8 mouse cellular contexts compared by ENCODE assay signal in genomic region chr9:101033761-101034447, GRCm38 (mm10). TPM values are rescaled to one million over a fixed set of nuclear protein-coding genes. Genes with fewer than 3 reads are reported as not detected.
DNase-seq lines count a peak whose midpoint lies in the region; ATAC-seq and TF ChIP-seq lines count a peak whose summit lies in the region.

No protein-coding gene starts in this region.

- peak overlapping the region; percentile 31; the same call in 1 of the 2 replicates for H3K9ac ChIP-seq in ES-E14 (ENCODE audit: insufficient read depth, low read depth, low read length, poor library complexity, severe bottlenecking)
- H3K9ac ChIP-seq in limb, embryonic 11.5 days (ENCODE audit: low read length) = peak overlapping the region; percentile 27; the same call in 1 of the 2 replicates
- peak overlapping the region; percentile 76 for H3K9ac ChIP-seq in neural tube, embryonic 13.5 days

- in situ Hi-C loops in ES-E14 (cut with MboI; ENCODE audit: low sequenced_read_pairs in 2 of 2, unreplicated experiment in 2 of 2) = no loop called here

- intact Hi-C loops in heart, postnatal 25 days (cut with DNase I) = no loop called here

- peak; percentile 74 for DNase-seq in heart, adult 11 months
- no peak for DNase-seq in heart, postnatal 25 days (ENCODE audit: low spot score)
- DNase-seq in ES-E14 (ENCODE audit: low read depth, low spot score) = no peak
- peak; percentile 37 for DNase-seq in limb, embryonic 11.5 days (ENCODE audit: low spot score)
- no peak for DNase-seq in right cerebral cortex, postnatal 25 days
- DNase-seq in gastrocnemius, adult 8-10 months (ENCODE audit: low spot score in 2 of 2) = no peak

- peak overlapping the region; percentile 34 to 76 for H3K4me3 ChIP-seq in ES-E14 (ENCODE audit: insufficient read depth in 1 of 2, low read depth in 1 of 2, low read length in 2 of 2, poor library complexity in 1 of 2, severe bottlenecking in 1 of 2)
- H3K4me3 ChIP-seq in erythroblast, embryonic 14.5 days (replicated peaks) = peak overlapping the region; percentile 85
- peak overlapping the region; percentile 41 for H3K4me3 ChIP-seq in limb, embryonic 11.5 days (ENCODE audit: low read depth, low read length)
- H3K4me3 ChIP-seq in neural tube, embryonic 13.5 days = peak overlapping the region; percentile 56

- no peak overlapping the region for H3K27ac ChIP-seq in ES-E14 (ENCODE audit: insufficient read depth, low read depth, low read length, poor library complexity, severe bottlenecking)
- H3K27ac ChIP-seq in limb, embryonic 11.5 days (replicated peaks; ENCODE audit: low read depth, low read length) = peak overlapping the region; percentile 92
- peak overlapping the region; percentile 97 for H3K27ac ChIP-seq in neural tube, embryonic 13.5 days (replicated peaks)

- no peak for ATAC-seq in limb, embryonic 11.5 days (ENCODE audit: insufficient number of reproducible peaks, low FRiP score, low TSS enrichment, low read depth)
- no peak for ATAC-seq in neural tube, embryonic 13.5 days (ENCODE audit: low read depth)

- WGBS in limb, embryonic 11.5 days = 6% methylated on average over 14 of the region's 14 CpGs
- 3% methylated on average over 14 of the region's 14 CpGs for WGBS in neural tube, embryonic 13.5 days

- no peaks in the 10 kb centered on the region for H3K9me3 ChIP-seq in ES-E14 (ENCODE audit: control insufficient read depth, insufficient read depth, low read depth, low read length)
- no peaks in the 10 kb centered on the region for H3K9me3 ChIP-seq in erythroblast, embryonic 14.5 days (ENCODE audit: control insufficient read depth, low read length)
- no peaks in the 10 kb centered on the region for H3K9me3 ChIP-seq in limb, embryonic 11.5 days (ENCODE audit: control insufficient read depth, low read length)
- no peaks in the 10 kb centered on the region for H3K9me3 ChIP-seq in neural tube, embryonic 13.5 days

- H3K36me3 ChIP-seq in ES-E14 (ENCODE audit: control insufficient read depth, insufficient read depth, low read length, poor library complexity, severe bottlenecking) = no peaks in the 10 kb centered on the region
- H3K36me3 ChIP-seq in erythroblast, embryonic 14.5 days (ENCODE audit: control insufficient read depth) = peaks cover 7% of the 10 kb centered on the region
- H3K36me3 ChIP-seq in limb, embryonic 11.5 days (ENCODE audit: control insufficient read depth, insufficient read depth, low read length) = no peaks in the 10 kb centered on the region
- H3K36me3 ChIP-seq in neural tube, embryonic 13.5 days = peaks cover 13% of the 10 kb centered on the region

- H3K4me2 ChIP-seq in limb, embryonic 11.5 days (ENCODE audit: low read depth, severe bottlenecking) = peak overlapping the region; percentile 55
- H3K4me2 ChIP-seq in neural tube, embryonic 13.5 days = peak overlapping the region; percentile 63

- H3K27me3 ChIP-seq in erythroblast, embryonic 14.5 days (ENCODE audit: control insufficient read depth) = peaks cover 4% of the 10 kb centered on the region
- no peaks in the 10 kb centered on the region for H3K27me3 ChIP-seq in limb, embryonic 11.5 days (ENCODE audit: control insufficient read depth, insufficient read depth, low read length)
- H3K27me3 ChIP-seq in neural tube, embryonic 13.5 days = no peaks in the 10 kb centered on the region

- peaks cover 2 to 19% of the 10 kb centered on the region in 2 experiments for H3K4me1 ChIP-seq in ES-E14 (ENCODE audit: control insufficient read depth in 2 of 2, insufficient read depth in 2 of 2, low read length in 2 of 2, poor library complexity in 1 of 2)
- peaks cover 62% of the 10 kb centered on the region for H3K4me1 ChIP-seq in erythroblast, embryonic 14.5 days (ENCODE audit: control insufficient read depth)
- H3K4me1 ChIP-seq in limb, embryonic 11.5 days (ENCODE audit: control insufficient read depth, insufficient read depth, low read length) = peaks cover 3% of the 10 kb centered on the region; the same call in 1 of the 2 replicates
- peaks cover 17% of the 10 kb centered on the region for H3K4me1 ChIP-seq in neural tube, embryonic 13.5 days (replicated peaks)

TF ChIP-seq in ES-E14, 5 proteins besides CTCF, POLR2A, EP300 and RAD21:
- TF ChIP-seq ZC3H11A (IDR thresholded peaks at IDR 0.05; ENCODE audit: borderline replicate concordance, low read depth, low read length) (no peak), CHD2 (IDR thresholded peaks at IDR 0.05; ENCODE audit: low read depth, low read length) (no peak), MAFK (IDR thresholded peaks at IDR 0.05; ENCODE audit: insufficient read depth, low read depth, low read length) (no peak), ZNF384 (IDR thresholded peaks at IDR 0.05; ENCODE audit: low read depth, low read length) (peak; percentile 87)

RNA-seq across cellular contexts. Expression of gene Pccb, which starts 0.8 kb away (rescaled TPM):
- total RNA-seq in heart, postnatal 25 days (2021) = 100 to 1,000 TPM in 1 of 2 experiments, 10 to 100 TPM in 1; 99.6 to 104 TPM
- 24.8 and 27.0 TPM in 2 replicates for total RNA-seq in ES-E14 (2012; rRNA removed)
- polyA plus RNA-seq in erythroblast, embryonic 14.5 days (2012) = 4.3 and 5.0 TPM in 2 replicates
- 15.1 and 15.4 TPM in 2 replicates for polyA plus RNA-seq in limb, embryonic 11.5 days (2014; fragmentation: Nextera tagmentation; extraction: Ambion mirVana)
- polyA plus RNA-seq in neural tube, embryonic 13.5 days (2015; fragmentation: Nextera tagmentation; extraction: Ambion mirVana) = 21.3 and 21.4 TPM in 2 replicates
- total RNA-seq in gastrocnemius, adult 8-10 months (2022) = 10 to 100 TPM; 55.7 to 66.5 (median 62.8) TPM

RNA-seq across cellular contexts. Expression of gene Msl2, which starts 40.0 kb away (rescaled TPM):
- 10 to 100 TPM; 29.2 to 35.0 TPM for total RNA-seq in heart, postnatal 25 days (2021)
- total RNA-seq in ES-E14 (2012; rRNA removed) = 19.5 and 21.3 TPM in 2 replicates
- polyA plus RNA-seq in erythroblast, embryonic 14.5 days (2012) = 0.76 and 1.1 TPM in 2 replicates
- 5.7 and 6.7 TPM in 2 replicates for polyA plus RNA-seq in limb, embryonic 11.5 days (2014; fragmentation: Nextera tagmentation; extraction: Ambion mirVana)
- 4.8 TPM in 2 replicates for polyA plus RNA-seq in neural tube, embryonic 13.5 days (2015; fragmentation: Nextera tagmentation; extraction: Ambion mirVana)
- 10 to 100 TPM; 26.3 to 30.8 (median 29.6) TPM for total RNA-seq in gastrocnemius, adult 8-10 months (2022)

Comparison
In these comparisons a context has a peak if more than half of its experiments do, and no peak if none do; other contexts are left out.
1. DNase-seq: peak in heart, adult 11 months (single experiment) and limb, embryonic 11.5 days (single experiment); none in heart, postnatal 25 days (single experiment), ES-E14 (single experiment), right cerebral cortex, postnatal 25 days (single experiment) and gastrocnemius, adult 8-10 months (0 of 2).
2. Peak in every context shown above with its lines, with median percentiles within 50 percentile points of each other: H3K4me3 ChIP-seq and H3K9ac ChIP-seq.